ENCODE assay signal across 17 mouse cellular contexts in the genomic region with DNA sequence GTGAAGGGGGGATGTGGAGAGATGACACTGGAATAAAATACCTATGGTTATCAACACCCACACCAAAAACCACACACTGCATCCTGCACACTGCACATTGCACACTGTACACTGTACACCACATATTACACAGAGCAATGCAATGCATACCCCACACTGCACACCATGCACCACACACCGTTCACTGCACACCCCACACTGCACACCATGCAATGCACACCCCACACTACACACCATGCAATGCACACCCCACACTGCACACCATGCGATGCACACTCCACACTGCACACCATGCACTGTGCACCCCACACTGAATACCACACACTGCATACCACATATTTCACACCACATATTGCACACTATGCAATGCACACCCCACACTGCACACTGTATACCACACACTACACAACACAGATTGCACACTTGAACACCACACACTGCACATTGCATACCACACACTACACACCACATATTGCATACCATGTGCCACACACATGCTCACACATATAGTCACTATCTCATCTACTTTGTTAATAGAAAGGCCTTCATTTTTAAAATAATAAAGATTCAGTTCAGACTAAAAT.
DNase-seq lines count a peak whose midpoint lies in the region; ATAC-seq and TF ChIP-seq lines count a peak whose summit lies in the region.
"Had no signal": no experiment of that assay in that cellular context is flagged by ENCODE, and none has a peak within 500 bp of the region (broad histone marks: within the 10 kb centered on the region; RNA-seq: fewer than 3 reads in every experiment).

No protein-coding gene starts in this region.

- no peak for DNase-seq in kidney, adult 2 months
- DNase-seq in G1E (ENCODE audit: low spot score) = no peak
- DNase-seq in thymus, postnatal 36 days = no peak
- DNase-seq in kidney, postnatal 10 days = no peak
- DNase-seq in yolk sac, embryonic 10.5 days (ENCODE audit: low spot score) = no peak
- DNase-seq: adrenal gland, postnatal 25 days; cerebellum, adult 8-10 months; heart, postnatal 14 days; kidney, adult 18-20 months; left cerebral cortex, postnatal 4 days; lung, adult 2 months; thymus, postnatal 25 days had no signal

- no peaks in the 10 kb centered on the region for H3K9me3 ChIP-seq in kidney, embryonic 15.5 days (replicated peaks)
- H3K9me3 ChIP-seq in G1E (replicated peaks) = peaks cover 21% of the 10 kb centered on the region
- no peaks in the 10 kb centered on the region for H3K9me3 ChIP-seq in embryonic facial prominence, embryonic 12.5 days
- peaks cover 26% of the 10 kb centered on the region for H3K9me3 ChIP-seq in megakaryocyte, embryonic 14.5 days

- no peak overlapping the region for H3K4me3 ChIP-seq in kidney, embryonic 15.5 days (replicated peaks)
- no peak overlapping the region for H3K4me3 ChIP-seq in kidney, adult 2 months (ENCODE audit: insufficient read depth, low read depth, low read length)
- peak overlapping the region; percentile 51; the same call in 1 of the 2 replicates for H3K4me3 ChIP-seq in G1E (ENCODE audit: low read depth, low read length)
- no peak overlapping the region for H3K4me3 ChIP-seq in embryonic facial prominence, embryonic 12.5 days
- H3K4me3 ChIP-seq in megakaryocyte, embryonic 14.5 days (replicated peaks) = peak overlapping the region; percentile 84

- no peak for TF ChIP-seq CTCF in kidney, adult 2 months (conservative IDR thresholded peaks at IDR 0.05; ENCODE audit: insufficient read depth, insufficient read length, low read depth, low read length)
- no peak for TF ChIP-seq CTCF in G1E (IDR thresholded peaks at IDR 0.05; ENCODE audit: low read depth, low read length)

- no peak overlapping the region for H3K9ac ChIP-seq in kidney, embryonic 15.5 days
- H3K9ac ChIP-seq in embryonic facial prominence, embryonic 12.5 days = no peak overlapping the region

- H3K27me3 ChIP-seq in kidney, embryonic 15.5 days = no peaks in the 10 kb centered on the region
- no peaks in the 10 kb centered on the region for H3K27me3 ChIP-seq in kidney, adult 2 months (replicated peaks; ENCODE audit: control insufficient read depth, insufficient read depth, low read length)
- no peaks in the 10 kb centered on the region for H3K27me3 ChIP-seq in G1E (ENCODE audit: insufficient read depth, low read length)
- no peaks in the 10 kb centered on the region for H3K27me3 ChIP-seq in embryonic facial prominence, embryonic 12.5 days
- H3K27me3 ChIP-seq in megakaryocyte, embryonic 14.5 days (replicated peaks) = no peaks in the 10 kb centered on the region

- H3K27ac ChIP-seq in kidney, embryonic 15.5 days = no peak overlapping the region
- H3K27ac ChIP-seq in kidney, adult 2 months (ENCODE audit: insufficient read depth, low read depth, low read length) = no peak overlapping the region
- H3K27ac ChIP-seq in embryonic facial prominence, embryonic 12.5 days = no peak overlapping the region
- H3K27ac ChIP-seq: hindbrain, postnatal 0 days had no signal

- no peak overlapping the region for H3K4me2 ChIP-seq in kidney, embryonic 15.5 days
- H3K4me2 ChIP-seq in embryonic facial prominence, embryonic 12.5 days (replicated peaks) = no peak overlapping the region

- TF ChIP-seq POLR2A in kidney, adult 2 months (IDR thresholded peaks at IDR 0.05; ENCODE audit: low read depth, low read length) = no peak

- H3K4me1 ChIP-seq in kidney, embryonic 15.5 days = no peaks in the 10 kb centered on the region
- H3K4me1 ChIP-seq in kidney, adult 2 months (ENCODE audit: control insufficient read depth, insufficient read depth, low read length) = no peaks in the 10 kb centered on the region
- H3K4me1 ChIP-seq in G1E (ENCODE audit: insufficient read depth, low read depth, low read length) = no peaks in the 10 kb centered on the region
- peaks cover 5% of the 10 kb centered on the region; the same call in 1 of the 2 replicates for H3K4me1 ChIP-seq in embryonic facial prominence, embryonic 12.5 days
- H3K4me1 ChIP-seq in megakaryocyte, embryonic 14.5 days = peaks cover 3% of the 10 kb centered on the region; the same call in 1 of the 2 replicates

- WGBS in kidney, embryonic 15.5 days = 91% methylated on average over 2 of the region's 2 CpGs
- WGBS in kidney, adult 2 months = 100% methylated on average over 2 of the region's 2 CpGs
- 100% methylated on average over 2 of the region's 2 CpGs for WGBS in embryonic facial prominence, embryonic 12.5 days

- no peaks in the 10 kb centered on the region for H3K36me3 ChIP-seq in kidney, embryonic 15.5 days
- no peaks in the 10 kb centered on the region for H3K36me3 ChIP-seq in kidney, adult 2 months (ENCODE audit: control insufficient read depth, insufficient read depth, low read length)
- H3K36me3 ChIP-seq in G1E (replicated peaks) = no peaks in the 10 kb centered on the region
- no peaks in the 10 kb centered on the region for H3K36me3 ChIP-seq in embryonic facial prominence, embryonic 12.5 days
- H3K36me3 ChIP-seq in megakaryocyte, embryonic 14.5 days (replicated peaks; ENCODE audit: low read length) = no peaks in the 10 kb centered on the region

- ATAC-seq in kidney, embryonic 15.5 days (replicated peaks; ENCODE audit: low FRiP score) = 0 out of 2 replicates have a peak, but pooled peaks have one; percentile 25
- no peak for ATAC-seq in G1E (ENCODE audit: extremely low read depth, insufficient number of reproducible peaks, low FRiP score, poor library complexity, severe bottlenecking)
- ATAC-seq in embryonic facial prominence, embryonic 12.5 days (ENCODE audit: insufficient number of reproducible peaks, insufficient read depth, low FRiP score, low TSS enrichment) = peak; percentile 82; the same call in 1 of the 2 replicates
- ATAC-seq: CD4-positive, CD25-positive, alpha-beta regulatory T cell, adult 4 months; hindbrain, postnatal 0 days had no signal

Comparison
In these comparisons a context has a peak if more than half of its experiments do, and no peak if none do; other contexts are left out.
1. H3K4me3 ChIP-seq: peak in G1E (single experiment) and megakaryocyte, embryonic 14.5 days (single experiment); none in kidney, embryonic 15.5 days (single experiment), kidney, adult 2 months (single experiment) and embryonic facial prominence, embryonic 12.5 days (single experiment).